Mouse (Mus musculus): ENCODE results near the gene Nfkbil1.
A peak's percentile ranks its signal among the peaks of the same experiment; 100 is the strongest.

DNA sequence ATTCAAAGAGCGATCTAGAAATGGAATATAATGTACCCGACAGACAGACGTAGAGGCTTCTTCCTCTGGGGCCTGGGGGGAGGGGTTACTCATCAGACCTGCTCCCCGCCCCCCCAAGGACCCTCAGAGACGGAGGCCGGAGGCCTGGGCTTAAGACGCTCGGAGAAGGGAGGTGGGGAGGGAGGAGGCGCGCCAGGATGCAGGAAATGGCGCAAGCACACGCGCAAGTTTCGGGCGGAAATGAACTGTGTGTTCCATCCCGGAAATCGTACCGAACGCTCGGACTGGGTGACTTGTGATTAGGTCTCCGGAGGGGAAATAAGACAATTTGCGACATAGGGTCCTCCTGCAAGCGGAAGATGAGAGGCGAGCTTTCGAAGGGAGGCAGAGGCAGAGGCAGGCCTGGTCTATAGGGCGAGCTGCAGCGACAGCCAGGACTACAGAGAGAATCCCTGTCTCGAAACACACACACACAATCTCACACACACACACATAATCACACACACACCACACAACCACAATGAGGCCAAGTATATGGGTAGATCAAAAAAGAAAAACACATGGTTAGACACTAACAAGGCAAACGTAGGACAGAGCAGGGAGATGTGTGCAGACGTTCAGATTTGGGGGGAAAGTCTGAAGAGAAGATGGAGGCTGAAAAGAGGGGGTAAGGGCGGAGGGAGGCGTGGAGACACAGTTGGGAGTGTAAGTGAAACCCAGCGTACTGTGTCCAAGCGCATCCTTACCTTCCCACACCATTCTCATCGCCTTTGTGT, at the start of gene Nfkbil1:
- TF ChIP-seq CTCF (conservative IDR thresholded peaks at IDR 0.05 in 1 of 2, IDR thresholded peaks at IDR 0.05 in 1 of 2; ENCODE audit: low read depth in 2 of 2, low read length in 2 of 2) (no peak), HCFC1 (IDR thresholded peaks at IDR 0.05; ENCODE audit: low read depth, low read length) (peak; percentile 95), POLR2A (IDR thresholded peaks at IDR 0.05; ENCODE audit: low read depth, low read length) (peak; percentile 72), NELFE (IDR thresholded peaks at IDR 0.05; ENCODE audit: low read depth, low read length) (peak; percentile 65; the same call in 1 of the 2 replicates), CHD1 (IDR thresholded peaks at IDR 0.05; ENCODE audit: low read depth, low read length) (peak; percentile 88; the same call in 1 of the 2 replicates), ZNF384 (IDR thresholded peaks at IDR 0.05; ENCODE audit: low read depth, low read length) (no peak), USF2 (conservative IDR thresholded peaks at IDR 0.05; ENCODE audit: low read depth, low read length) (no peak), RCOR1 (conservative IDR thresholded peaks at IDR 0.05; ENCODE audit: low read depth, low read length) (no peak; the same call in 1 of the 2 replicates), EP300 (IDR thresholded peaks at IDR 0.05; ENCODE audit: low read length) (no peak), E2F4 (IDR thresholded peaks at IDR 0.05; ENCODE audit: insufficient replicate concordance, low read depth, low read length) (peak; percentile 46; the same call in 1 of the 2 replicates), MAZ (IDR thresholded peaks at IDR 0.05; ENCODE audit: low read depth, low read length) (peak; percentile 97), IRF4 (IDR thresholded peaks at IDR 0.05; ENCODE audit: low read depth, low read length) (peak; percentile 84), CHD2 (IDR thresholded peaks at IDR 0.05; ENCODE audit: low read length) (peak; percentile 90)
